Mouse (Mus musculus) heart, embryonic 11.5 days (tissue): ENCODE measurements around the gene Mvd. TPM values are rescaled to one million over a fixed set of nuclear protein-coding genes. Genes with fewer than 3 reads are reported as not detected.
A peak's percentile ranks its signal among the peaks of the same experiment; 100 is the strongest.

ENCODE experiments used
- ATAC-seq: fragments of 200-750 bp; cut with Nextera tagmentation; replicated peaks from 2 replicates; pipeline ENCODE4 v1.8.0; 2017; ENCODE audit warnings: moderate library complexity; ENCODE audit not compliant: insufficient number of reproducible peaks, low FRiP score, low TSS enrichment
- H3K27ac ChIP-seq: fragments of 300-500 bp; sonication (generic); 2 replicates; pipeline ENCODE4 v1.5.1; 2014; ENCODE audit warnings: mild to moderate bottlenecking, low read depth, low read length
- H3K27me3 ChIP-seq: fragments of 300-500 bp; sonication (generic); 2 replicates; pipeline ENCODE4 v1.6.1; 2014; ENCODE audit warnings: mild to moderate bottlenecking, low read length, mixed read lengths; ENCODE audit not compliant: control insufficient read depth, insufficient read depth
- H3K36me3 ChIP-seq: fragments of 300-500 bp; sonication (generic); 2 replicates; pipeline ENCODE4 v1.6.1; 2014; ENCODE audit warnings: mild to moderate bottlenecking, low read length, moderate library complexity, mixed read lengths; ENCODE audit not compliant: control insufficient read depth, insufficient read depth
- H3K4me1 ChIP-seq: fragments of 300-500 bp; sonication (generic); 2 replicates; pipeline ENCODE4 v1.6.1; 2014; ENCODE audit warnings: low read length; ENCODE audit not compliant: control insufficient read depth, insufficient read depth
- H3K4me2 ChIP-seq: fragments of 300-500 bp; sonication (generic); 2 replicates; pipeline ENCODE4 v1.6.1; 2014; ENCODE audit warnings: mild to moderate bottlenecking, moderate library complexity
- H3K4me3 ChIP-seq: fragments of 300-500 bp; sonication (generic); 2 replicates; pipeline ENCODE4 v1.5.1; 2014; ENCODE audit warnings: low read depth, low read length
- H3K9ac ChIP-seq: fragments of 300-500 bp; sonication (generic); 2 replicates; pipeline ENCODE4 v1.6.1; 2014; ENCODE audit warnings: mild to moderate bottlenecking, low read depth, low read length, moderate library complexity
- H3K9me3 ChIP-seq: fragments of 300-500 bp; sonication (generic); replicated peaks from 2 replicates; pipeline ENCODE4 v1.6.1; 2016; ENCODE audit warnings: low read length; ENCODE audit not compliant: control insufficient read depth
- WGBS: fragments of 180-500 bp; shearing (Covaris S2); extraction: QIAGEN DNeasy Blood & Tissue Kit; methylation state at CpG from one replicate; pipeline ENCODE4 v1.1.7; 2014; ENCODE audit not compliant: insufficient replicate concordance; 5-methylcytosine and 5-hydroxymethylcytosine counted together
- polyA plus RNA-seq: library from polyadenylated mRNA; unstranded; fragments of >200 nt; fragmentation: Nextera tagmentation; extraction: Ambion mirVana; gene quantifications from 2 replicates; pipeline ENCODE4 v1.2.1, GENCODE M21; 2014

Gene Mvd
- polyA plus RNA-seq, 1 experiment from 2014 or later = 28.0 TPM

- H3K27ac ChIP-seq = no peak overlapping the region
- 55% methylated on average over 9 of the region's 9 CpGs for WGBS
- ATAC-seq = no peak
- no peak overlapping the region for H3K4me3 ChIP-seq
- H3K36me3 ChIP-seq = no peaks in the 10 kb centered on the region; the same call in 1 of the 2 replicates
- no peak overlapping the region for H3K4me2 ChIP-seq
- H3K27me3 ChIP-seq = no peaks in the 10 kb centered on the region
- no peaks in the 10 kb centered on the region for H3K9me3 ChIP-seq
- H3K9ac ChIP-seq = no peak overlapping the region
- peaks cover 8% of the 10 kb centered on the region for H3K4me1 ChIP-seq
These were observed 17.1 kb downstream of the Mvd start for GRCm38 (mm10) chr8:122426145-122426544.

DNA sequence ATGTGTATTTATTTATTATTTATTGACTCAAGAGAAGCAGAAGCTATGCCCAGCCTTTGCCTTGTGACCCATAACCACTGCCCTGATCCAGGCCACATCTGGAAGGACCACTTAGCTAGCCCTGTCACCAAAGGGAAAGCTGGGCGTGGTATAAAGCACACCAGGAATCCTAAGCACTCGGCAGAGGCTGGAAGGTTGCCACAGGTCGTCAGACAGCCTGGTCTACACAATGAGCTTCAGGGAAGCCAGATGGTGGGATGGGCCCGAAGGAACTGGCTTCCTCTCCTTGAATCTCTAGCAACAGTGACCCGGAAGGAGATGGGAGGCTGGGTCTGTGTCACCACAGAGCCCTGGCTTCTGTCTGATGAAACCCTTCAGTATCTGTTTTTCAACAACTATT, 19.6 kb downstream of the Mvd start:
- Histone ChIP-seq H3K9ac (no peak overlapping the region), H3K27ac (no peak overlapping the region), H3K36me3 (no peaks in the 10 kb centered on the region; the same call in 1 of the 2 replicates), H3K4me2 (no peak overlapping the region), H3K4me3 (no peak overlapping the region), H3K27me3 (no peaks in the 10 kb centered on the region), H3K9me3 (no peaks in the 10 kb centered on the region), H3K4me1 (peaks cover 8% of the 10 kb centered on the region)
- ATAC-seq = no peak
- 52% methylated on average over 5 of the region's 5 CpGs for WGBS

DNA sequence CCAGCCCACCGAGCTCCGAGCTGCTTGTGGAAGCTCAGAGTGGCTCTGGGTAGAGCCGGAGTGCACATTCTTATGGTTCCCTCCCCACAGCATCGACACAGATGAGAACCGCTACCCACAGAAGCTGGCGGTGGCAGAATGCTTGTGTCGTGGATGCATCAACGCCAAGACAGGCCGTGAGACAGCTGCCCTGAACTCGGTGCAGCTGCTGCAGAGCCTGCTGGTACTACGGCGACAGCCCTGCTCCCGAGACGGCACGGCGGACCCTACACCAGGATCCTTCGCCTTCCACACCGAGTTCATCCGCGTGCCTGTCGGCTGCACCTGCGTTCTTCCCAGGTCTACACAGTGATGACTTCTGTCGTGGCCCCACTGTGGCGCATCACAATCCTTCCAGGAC, 20.0 kb downstream of the Mvd start:
- Histone ChIP-seq H3K9ac (no peak overlapping the region), H3K4me3 (no peak overlapping the region), H3K9me3 (no peaks in the 10 kb centered on the region), H3K4me2 (no peak overlapping the region), H3K27me3 (no peaks in the 10 kb centered on the region), H3K4me1 (peaks cover 8% of the 10 kb centered on the region), H3K27ac (no peak overlapping the region), H3K36me3 (peaks cover 3% of the 10 kb centered on the region)
- WGBS = 79% methylated on average over 24 of the region's 24 CpGs
- no peak for ATAC-seq

GRCm38 (mm10) chr8:122421376-122422070, 21.7 kb downstream of the Mvd start, which contains the start of gene Il17c:
TSS of gene Il17c (plus strand) at chr8:122422020.
- Histone ChIP-seq H3K9me3 (no peaks in the 10 kb centered on the region), H3K4me2 (no peak within 1 kb of the TSS), H3K27me3 (no peaks in the 10 kb centered on the region), H3K36me3 (peaks cover 8% of the 10 kb centered on the region), H3K27ac (no peak within 1 kb of the TSS), H3K4me1 (peaks cover 8% of the 10 kb centered on the region), H3K4me3 (no peak within 1 kb of the TSS), H3K9ac (no peak within 1 kb of the TSS)
- ATAC-seq = no peak
- 74% methylated on average over 14 of the region's 14 CpGs for WGBS

GRCm38 (mm10) chr8:122419881-122420555, 23.2 kb downstream of the Mvd start:
- no peaks in the 10 kb centered on the region for H3K27me3 ChIP-seq
- no peak overlapping the region for H3K4me3 ChIP-seq
- H3K9ac ChIP-seq = no peak overlapping the region
- no peaks in the 10 kb centered on the region for H3K9me3 ChIP-seq
- WGBS = 73% methylated on average over 9 of the region's 9 CpGs
- H3K4me1 ChIP-seq = peaks cover 8% of the 10 kb centered on the region
- H3K36me3 ChIP-seq = peaks cover 13% of the 10 kb centered on the region
- 0 out of 2 replicates have a peak overlapping the region, but pooled peaks have one; percentile 15 for H3K27ac ChIP-seq
- no peak overlapping the region for H3K4me2 ChIP-seq
- no peak for ATAC-seq

GRCm38 (mm10) chr8:122415554-122415953, 27.7 kb downstream of the Mvd start:
- H3K4me3 ChIP-seq = no peak overlapping the region
- H3K4me2 ChIP-seq = no peak overlapping the region
- H3K27me3 ChIP-seq = no peaks in the 10 kb centered on the region
- H3K9ac ChIP-seq = no peak overlapping the region
- WGBS = 87% methylated on average over 6 of the region's 6 CpGs
- H3K36me3 ChIP-seq = peaks cover 43% of the 10 kb centered on the region
- H3K27ac ChIP-seq = no peak overlapping the region
- no peaks in the 10 kb centered on the region for H3K9me3 ChIP-seq
- no peak for ATAC-seq
- no peaks in the 10 kb centered on the region for H3K4me1 ChIP-seq

DNA sequence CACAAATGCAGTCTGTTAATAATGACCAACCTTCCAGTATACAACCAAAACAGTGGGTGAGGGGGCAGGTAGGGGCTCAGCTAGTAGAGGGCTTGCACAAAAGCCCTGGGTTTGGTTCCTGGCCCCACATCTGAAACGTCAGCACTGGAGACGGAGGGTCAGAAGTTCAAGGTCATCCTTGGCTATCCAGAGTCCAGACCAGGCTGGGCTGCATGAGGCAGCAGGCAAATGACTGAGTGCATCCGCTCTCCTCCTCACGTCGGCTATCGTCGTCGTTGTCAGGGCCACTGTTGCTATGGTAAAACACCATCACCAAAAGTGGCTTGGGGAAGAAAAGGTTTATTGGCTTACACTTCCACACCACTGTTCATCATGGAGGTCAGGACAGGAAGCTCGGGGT, 28.9 kb downstream of the Mvd start:
- 87% methylated on average over 9 of the region's 9 CpGs for WGBS
- Histone ChIP-seq H3K27ac (no peak overlapping the region), H3K36me3 (peaks cover 51% of the 10 kb centered on the region), H3K9me3 (no peaks in the 10 kb centered on the region), H3K27me3 (no peaks in the 10 kb centered on the region), H3K9ac (no peak overlapping the region), H3K4me1 (no peaks in the 10 kb centered on the region), H3K4me3 (no peak overlapping the region), H3K4me2 (no peak overlapping the region)
- no peak for ATAC-seq

GRCm38 (mm10) chr8:122407678-122408077, 35.5 kb downstream of the Mvd start:
- H3K9me3 ChIP-seq = no peaks in the 10 kb centered on the region
- no peak overlapping the region for H3K27ac ChIP-seq
- WGBS = 89% methylated on average over 7 of the region's 7 CpGs
- H3K36me3 ChIP-seq = peaks cover 54% of the 10 kb centered on the region
- ATAC-seq = no peak
- H3K4me1 ChIP-seq = no peaks in the 10 kb centered on the region
- no peak overlapping the region for H3K4me2 ChIP-seq
- H3K9ac ChIP-seq = no peak overlapping the region
- H3K4me3 ChIP-seq = no peak overlapping the region
- no peaks in the 10 kb centered on the region for H3K27me3 ChIP-seq
